Mouse (Mus musculus): ENCODE results near the gene Aff1.

- TF ChIP-seq POLR2A (IDR thresholded peaks at IDR 0.05; ENCODE audit: extremely low read depth, insufficient read depth, low read length) (no peak), CTCF (IDR thresholded peaks at IDR 0.05; ENCODE audit: low read depth, low read length) (no peak)
Observed at GRCm38 (mm10) chr5:103677894-103678293, 14.3 kb upstream of the Aff1 start.

Measured in liver, adult 2 months (tissue).